Mouse (Mus musculus) myocyte (in vitro differentiated cells): ENCODE data around the gene Cuedc1.

Source experiments
- CEBPB ChIP-seq: IDR thresholded peaks from 2 replicates; pipeline ENCODE4 v1.6.1; 2011; ENCODE audit warnings: mild to moderate bottlenecking, moderate library complexity; ENCODE audit not compliant: poor library complexity, insufficient read depth, severe bottlenecking
- MAX ChIP-seq: IDR thresholded peaks from one replicate; pipeline ENCODE4 v1.6.1; 2011; ENCODE audit warnings: low read depth, mild to moderate bottlenecking, control low read depth
- MYOD1 ChIP-seq, 3 experiments: IDR thresholded peaks; one replicate each; pipeline ENCODE4 v1.6.1; 2011; ENCODE audit warnings: control low read depth in 2 of 3, low read depth in 2 of 3, mild to moderate bottlenecking in 2 of 3, moderate library complexity in 1 of 3; ENCODE audit not compliant: insufficient read length in 2 of 3, control insufficient read depth in 1 of 3
- MYOG ChIP-seq, 3 experiments: IDR thresholded peaks; one replicate each; pipeline ENCODE4 v1.6.1; 2011; ENCODE audit warnings: control low read depth in 2 of 3, low read depth in 2 of 3, mild to moderate bottlenecking in 2 of 3; ENCODE audit not compliant: insufficient read length in 2 of 3, control insufficient read depth in 1 of 3, insufficient read depth in 1 of 3
- POLR2A ChIP-seq: IDR thresholded peaks from one replicate; pipeline ENCODE4 v1.6.1; 2011; ENCODE audit warnings: low read depth, mild to moderate bottlenecking, control low read depth, moderate library complexity; ENCODE audit not compliant: insufficient read length

- TF ChIP-seq POLR2A (no peak), CEBPB (no peak), MYOD1 (IDR thresholded peaks at IDR 0.05; ENCODE audit: control insufficient read depth in 1 of 3, insufficient read length in 2 of 3, low read depth in 2 of 3) (no peak), MAX (no peak), MYOG (IDR thresholded peaks at IDR 0.05; ENCODE audit: control insufficient read depth in 1 of 3, insufficient read depth in 1 of 3, insufficient read length in 2 of 3, low read depth in 2 of 3) (no peak)
Observed at GRCm38 (mm10) chr11:88234789-88235188, 136.9 kb downstream of the Cuedc1 start.
